Mouse (Mus musculus) stomach, postnatal 0 days (tissue): ENCODE measurements at regions not wholly inside any gene's neighbourhood (a gene's known extent, or its start where the extent isn't known, plus 50 kb on each side); places are given as distances from the start of the nearest gene placed in this dataset.

Experiments
- CTCF ChIP-seq: IDR thresholded peaks from 2 replicates; pipeline ENCODE4 v1.5.1; 2016; ENCODE audit warnings: antibody characterized with exemption, low read depth, mild to moderate bottlenecking, moderate library complexity
- EP300 ChIP-seq: optimal IDR thresholded peaks from 2 replicates; pipeline ENCODE3; 2016; ENCODE audit warnings: antibody characterized with exemption

DNA sequence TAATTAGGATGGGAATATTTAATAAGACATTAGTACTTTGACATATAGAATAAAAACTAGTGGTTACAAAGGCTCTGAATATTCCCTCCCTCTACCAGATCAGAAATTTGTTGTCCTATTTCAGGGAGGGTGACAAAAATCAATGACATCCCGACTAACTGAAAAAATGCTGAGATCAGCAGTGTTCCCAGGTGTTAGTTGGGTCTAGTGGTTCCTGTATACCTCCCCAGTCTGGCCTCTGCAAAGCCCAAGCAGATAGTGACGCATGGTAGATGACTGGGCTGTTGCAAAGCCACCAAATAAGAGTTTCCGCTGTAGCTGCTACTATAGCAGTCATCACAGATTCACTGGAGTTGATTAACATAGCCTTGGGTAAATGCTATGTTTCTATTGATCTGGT, 59.9 kb upstream of the Gm4791 start:
- TF ChIP-seq CTCF (no peak), EP300 (no peak)
